Mouse (Mus musculus): ENCODE measurements around the gene Cdk5r1. TPM values are rescaled to one million over a fixed set of nuclear protein-coding genes. Genes with fewer than 3 reads are reported as not detected.

The Cdk5r1 gene
- total and polyA plus RNA-seq, 3 experiments = 2.8 to 23.3 (median 3.5) TPM

DNA sequence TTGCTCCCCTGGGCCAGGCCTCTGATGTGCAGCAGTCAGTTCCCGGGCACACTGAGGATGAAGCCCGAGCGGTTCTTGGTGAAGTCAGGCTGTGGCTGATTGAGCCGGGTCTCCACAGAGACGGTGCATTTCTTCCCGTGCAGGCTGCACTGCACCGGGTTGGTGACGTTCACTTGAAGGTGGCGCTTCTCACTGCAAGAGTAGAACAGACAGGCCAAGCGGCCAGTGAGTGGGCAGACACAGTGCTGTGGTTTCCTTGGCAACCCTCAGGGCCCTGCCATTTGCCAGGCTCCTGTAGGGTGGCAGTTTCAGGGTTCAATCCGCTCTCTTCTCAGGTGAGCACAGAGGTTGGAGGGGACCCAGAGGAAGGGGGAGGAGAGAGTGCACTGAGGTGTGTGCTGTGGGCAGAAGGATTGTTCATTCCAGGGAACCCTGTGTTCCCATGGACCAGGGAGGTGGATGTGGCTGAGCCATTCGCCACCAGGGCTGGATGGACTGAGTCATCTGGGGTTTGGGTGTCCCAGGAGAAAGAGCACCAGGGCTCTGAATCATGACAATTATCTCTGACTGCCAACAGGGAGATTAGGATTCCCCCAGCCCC is 7.5 kb downstream of the Cdk5r1 start:
- Histone ChIP-seq H3K4me1 (ENCODE audit: control insufficient read depth in 1 of 2, insufficient read depth in 2 of 2) (peaks cover 10 to 58% of the 10 kb centered on the region in 2 experiments), H3K9ac (ENCODE audit: insufficient read depth, low read depth) (no peak overlapping the region), H3K4me2 (ENCODE audit: insufficient read depth, low read depth, poor library complexity, severe bottlenecking) (no peak overlapping the region), H3K27me3 (replicated peaks) (no peaks in the 10 kb centered on the region), H3K79me2 (replicated peaks; ENCODE audit: control insufficient read depth, extremely low read depth, insufficient read depth, poor library complexity, severe bottlenecking) (peaks cover 10% of the 10 kb centered on the region), H3K36me3 (replicated peaks in 1 of 2; ENCODE audit: control insufficient read depth in 1 of 2, insufficient read depth in 1 of 2, low read length in 1 of 2) (peaks cover 7 to 32% of the 10 kb centered on the region in 2 experiments), H3K9me3 (replicated peaks; ENCODE audit: low read length) (no peaks in the 10 kb centered on the region), H3K4me3 (replicated peaks in 1 of 3; ENCODE audit: low read depth in 2 of 3, low read length in 2 of 3, poor library complexity in 1 of 3) (no peak overlapping the region), H3K27ac (ENCODE audit: insufficient read depth, low read depth) (no peak overlapping the region)
- TF ChIP-seq ELF1 (IDR thresholded peaks at IDR 0.05; ENCODE audit: low read depth, low read length) = no peak
- TF ChIP-seq ZMIZ1 (IDR thresholded peaks at IDR 0.05; ENCODE audit: low read depth, low read length) = no peak
- no peak for TF ChIP-seq UBTF (IDR thresholded peaks at IDR 0.05; ENCODE audit: low read depth, low read length)
- TF ChIP-seq KAT2A (IDR thresholded peaks at IDR 0.05; ENCODE audit: insufficient replicate concordance, low read length) = no peak
- no peak for TF ChIP-seq HCFC1 (IDR thresholded peaks at IDR 0.05; ENCODE audit: low read depth, low read length)
- TF ChIP-seq JUND (conservative IDR thresholded peaks at IDR 0.05; ENCODE audit: low read depth, low read length) = no peak
- no peak for TF ChIP-seq USF1 (IDR thresholded peaks at IDR 0.05; ENCODE audit: low read depth, low read length)
- no peak for TF ChIP-seq MEF2A (IDR thresholded peaks at IDR 0.05; ENCODE audit: borderline replicate concordance, low read depth, low read length)
- no peak for TF ChIP-seq ZC3H11A (IDR thresholded peaks at IDR 0.05; ENCODE audit: low read depth, low read length)
- no peak for TF ChIP-seq GABPA (IDR thresholded peaks at IDR 0.05; ENCODE audit: insufficient replicate concordance, low read depth, low read length)
- TF ChIP-seq USF2 (conservative IDR thresholded peaks at IDR 0.05; ENCODE audit: low read depth, low read length) = no peak
- no peak for TF ChIP-seq MAZ (IDR thresholded peaks at IDR 0.05; ENCODE audit: low read depth, low read length)
- TF ChIP-seq EP300 (IDR thresholded peaks at IDR 0.05; ENCODE audit: low read length) = no peak
- no peak for TF ChIP-seq CHD1 (IDR thresholded peaks at IDR 0.05; ENCODE audit: low read depth, low read length)
- TF ChIP-seq CTCF (conservative IDR thresholded peaks at IDR 0.05 in 1 of 2, IDR thresholded peaks at IDR 0.05 in 1 of 2; ENCODE audit: low read depth in 2 of 2, low read length in 2 of 2) = no peak
- DNase-seq (ENCODE audit: extremely low read depth) = no peak
- dilution Hi-C loops (cut with MboI; ENCODE audit: extremely low pct_ligation_motif_present, extremely low pct_unique_long_range_greater_than_20kb, low sequenced_read_pairs) (no loop called here), in situ Hi-C loops (cut with MboI; ENCODE audit: low pct_ligation_motif_present, low pct_unique_long_range_greater_than_20kb, low sequenced_read_pairs) (no loop called here)

DNA sequence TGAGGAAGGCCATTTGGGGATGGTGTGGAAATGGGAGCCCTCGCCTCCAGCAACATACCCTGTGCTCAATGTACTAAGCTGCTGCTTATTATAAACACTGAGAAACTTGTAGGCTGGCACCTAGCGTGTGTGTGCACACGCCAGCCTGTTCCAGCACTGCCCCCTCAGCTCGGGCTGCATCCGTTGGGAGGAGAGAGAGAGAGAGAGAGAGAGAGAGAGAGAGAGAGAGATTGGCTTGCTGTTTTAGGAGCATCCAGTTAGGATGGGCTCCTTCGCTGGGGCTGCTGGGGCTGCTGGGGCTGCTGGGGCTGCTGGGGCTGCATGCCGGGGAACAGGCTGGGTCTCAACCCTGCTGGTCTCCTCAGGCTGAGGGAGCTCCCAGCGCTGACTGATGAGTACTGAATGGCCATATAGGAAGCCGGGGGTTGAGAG is 8.3 kb downstream of the Cdk5r1 start:
- TF ChIP-seq MEF2A (IDR thresholded peaks at IDR 0.05; ENCODE audit: borderline replicate concordance, low read depth, low read length) (no peak), ZNF384 (IDR thresholded peaks at IDR 0.05; ENCODE audit: low read depth, low read length) (no peak), POLR2AphosphoS2 (IDR thresholded peaks at IDR 0.05; ENCODE audit: low read depth, low read length) (no peak), EP300 (IDR thresholded peaks at IDR 0.05; ENCODE audit: low read length) (no peak), HCFC1 (IDR thresholded peaks at IDR 0.05; ENCODE audit: low read depth, low read length) (no peak), RCOR1 (conservative IDR thresholded peaks at IDR 0.05; ENCODE audit: low read depth, low read length) (no peak), USF1 (IDR thresholded peaks at IDR 0.05; ENCODE audit: low read depth, low read length) (no peak), MAFK (IDR thresholded peaks at IDR 0.05; ENCODE audit: insufficient replicate concordance, low read length) (no peak), PAX5 (IDR thresholded peaks at IDR 0.05; ENCODE audit: low read length) (no peak), ETS1 (conservative IDR thresholded peaks at IDR 0.05; ENCODE audit: low read depth, low read length) (no peak), USF2 (conservative IDR thresholded peaks at IDR 0.05; ENCODE audit: low read depth, low read length) (no peak), ZKSCAN1 (IDR thresholded peaks at IDR 0.05; ENCODE audit: borderline replicate concordance, low read depth, low read length) (no peak), BHLHE40 (IDR thresholded peaks at IDR 0.05; ENCODE audit: low read depth, low read length) (no peak)
- no peak overlapping the region for H3K27ac ChIP-seq (ENCODE audit: insufficient read depth, low read depth)
- peaks cover 16 to 60% of the 10 kb centered on the region in 2 experiments for H3K4me1 ChIP-seq (ENCODE audit: control insufficient read depth in 1 of 2, insufficient read depth in 2 of 2)
- no peak for DNase-seq (ENCODE audit: extremely low read depth)
- no peak overlapping the region for H3K4me2 ChIP-seq (ENCODE audit: insufficient read depth, low read depth, poor library complexity, severe bottlenecking)
- dilution Hi-C loops (cut with MboI; ENCODE audit: extremely low pct_ligation_motif_present, extremely low pct_unique_long_range_greater_than_20kb, low sequenced_read_pairs) (no loop called here), in situ Hi-C loops (cut with MboI; ENCODE audit: low pct_ligation_motif_present, low pct_unique_long_range_greater_than_20kb, low sequenced_read_pairs) (no loop called here)
- H3K9me3 ChIP-seq (replicated peaks; ENCODE audit: low read length) = no peaks in the 10 kb centered on the region
- no peak overlapping the region for H3K4me3 ChIP-seq (replicated peaks in 1 of 3; ENCODE audit: low read depth in 2 of 3, low read length in 2 of 3, poor library complexity in 1 of 3)
- no peaks in the 10 kb centered on the region for H3K27me3 ChIP-seq (replicated peaks)
- H3K79me2 ChIP-seq (replicated peaks; ENCODE audit: control insufficient read depth, extremely low read depth, insufficient read depth, poor library complexity, severe bottlenecking) = peaks cover 1% of the 10 kb centered on the region
- H3K9ac ChIP-seq (ENCODE audit: insufficient read depth, low read depth) = no peak overlapping the region
- H3K36me3 ChIP-seq (replicated peaks in 1 of 2; ENCODE audit: control insufficient read depth in 1 of 2, insufficient read depth in 1 of 2, low read length in 1 of 2) = peaks cover 4 to 24% of the 10 kb centered on the region in 2 experiments
